Mouse (Mus musculus) brain, adult 2 months (tissue): ENCODE results near the gene Hspa1b.
A peak's percentile ranks its signal among the peaks of the same experiment; 100 is the strongest.
"Not testable (repeated sequence)": the region's sequence is repeated elsewhere in the genome, so short reads cannot be mapped to it uniquely, and the experiment has no call there.

Experiments
- DNase-seq: peaks from one replicate; pipeline ENCODE4 v3.0.0; 2011; ENCODE audit warnings: low read depth, low spot score

Hspa1b gene

DNA sequence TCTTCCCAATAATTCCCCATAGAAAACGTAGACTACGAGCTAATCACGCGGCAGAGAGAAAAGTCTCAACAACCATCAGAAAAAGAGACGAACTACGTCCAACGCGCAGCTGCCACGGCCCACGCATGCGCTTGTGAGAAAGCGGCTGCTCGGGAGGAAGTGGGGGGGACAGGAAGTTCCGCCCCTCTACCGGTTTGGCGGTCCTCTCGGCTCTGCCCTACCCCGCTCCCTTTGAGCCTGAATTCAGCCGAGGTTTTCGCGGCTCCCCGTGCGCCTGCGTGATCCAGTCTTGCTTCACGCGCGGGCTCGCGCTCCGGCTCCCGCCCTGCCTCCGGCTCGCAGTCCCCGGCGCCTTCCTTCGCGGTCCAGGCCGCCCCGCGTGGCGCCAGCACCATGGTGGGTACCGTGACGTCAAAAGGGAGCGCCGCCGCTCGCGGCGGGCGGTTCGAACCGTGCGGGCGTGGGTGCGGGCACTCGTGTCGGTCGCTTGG is 22.7 kb upstream of the Hspa1b start, which contains the start of gene Lsm2:
Gene Lsm2, plus strand, starts transcription at position 173 of the 491 bp plus-strand sequence.
- peak; percentile 98 for DNase-seq

DNA sequence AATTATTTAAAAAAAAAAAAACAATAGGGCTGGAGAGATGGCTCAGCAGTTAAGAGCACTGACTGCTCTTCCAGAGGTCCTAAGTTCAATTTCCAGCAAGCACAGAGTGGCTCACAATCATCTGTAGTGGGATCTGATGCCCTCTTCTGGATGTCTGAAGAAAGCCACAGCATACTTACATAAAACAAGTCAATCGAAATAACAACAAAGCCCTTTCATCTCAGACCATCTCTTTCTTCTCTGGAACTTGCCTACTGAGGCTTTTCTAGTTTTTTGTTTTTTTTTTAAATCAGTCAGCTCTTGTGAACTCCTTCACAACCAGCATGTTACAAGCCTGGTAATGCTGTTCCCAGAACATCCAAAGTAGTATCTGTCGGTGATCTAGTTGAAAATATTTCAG is 21.6 kb upstream of the Hspa1b start:
- DNase-seq, result peak; percentile 91

GRCm38 (mm10) chr17:34979631-34980030 is 20.6 kb upstream of the Hspa1b start:
- no peak for DNase-seq

DNA sequence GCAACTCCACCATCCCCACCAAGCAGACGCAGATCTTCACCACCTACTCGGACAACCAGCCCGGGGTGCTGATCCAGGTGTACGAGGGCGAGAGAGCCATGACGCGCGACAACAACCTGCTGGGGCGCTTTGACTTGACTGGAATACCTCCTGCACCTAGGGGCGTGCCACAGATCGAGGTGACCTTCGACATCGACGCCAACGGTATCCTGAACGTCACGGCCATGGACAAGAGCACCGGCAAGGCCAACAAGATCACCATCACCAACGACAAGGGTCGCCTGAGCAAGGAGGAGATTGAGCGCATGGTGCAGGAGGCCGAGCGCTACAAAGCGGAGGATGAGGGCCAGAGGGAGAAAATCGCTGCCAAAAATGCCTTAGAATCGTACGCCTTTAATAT is 19.2 kb upstream of the Hspa1b start:
- DNase-seq, result no peak

- DNase-seq, result no peak
These were observed 18.0 kb upstream of the Hspa1b start for GRCm38 (mm10) chr17:34977000-34977399.

GRCm38 (mm10) chr17:34975581-34976492 is 16.8 kb upstream of the Hspa1b start:
- no peak for DNase-seq

- peak; percentile 85 for DNase-seq
These were observed 13.2 kb upstream of the Hspa1b start, which contains the start of the genes Hspa1a and Hspa1l for GRCm38 (mm10) chr17:34972069-34972749. Hspa1a (minus strand) TSS chr17:34972156. Hspa1l (plus strand) TSS chr17:34972703.

DNA sequence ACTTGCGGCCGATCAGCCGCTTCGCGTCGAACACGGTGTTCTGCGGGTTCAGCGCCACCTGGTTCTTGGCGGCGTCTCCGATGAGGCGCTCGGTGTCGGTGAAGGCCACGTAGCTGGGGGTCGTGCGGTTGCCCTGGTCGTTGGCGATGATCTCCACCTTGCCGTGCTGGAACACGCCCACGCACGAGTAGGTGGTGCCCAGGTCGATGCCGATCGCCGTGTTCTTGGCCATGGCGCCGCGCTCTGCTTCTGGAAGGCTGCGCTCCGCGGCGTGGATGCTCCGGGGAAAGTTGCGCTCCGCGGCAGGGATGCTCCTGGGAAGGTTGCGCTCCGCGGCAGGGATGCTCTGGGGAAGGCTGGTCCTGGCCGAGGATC is 12.6 kb upstream of the Hspa1b start:
- DNase-seq, result not testable (repeated sequence)

GRCm38 (mm10) chr17:34970850-34971249 is 11.8 kb upstream of the Hspa1b start:
- DNase-seq, result not testable (repeated sequence)

DNA sequence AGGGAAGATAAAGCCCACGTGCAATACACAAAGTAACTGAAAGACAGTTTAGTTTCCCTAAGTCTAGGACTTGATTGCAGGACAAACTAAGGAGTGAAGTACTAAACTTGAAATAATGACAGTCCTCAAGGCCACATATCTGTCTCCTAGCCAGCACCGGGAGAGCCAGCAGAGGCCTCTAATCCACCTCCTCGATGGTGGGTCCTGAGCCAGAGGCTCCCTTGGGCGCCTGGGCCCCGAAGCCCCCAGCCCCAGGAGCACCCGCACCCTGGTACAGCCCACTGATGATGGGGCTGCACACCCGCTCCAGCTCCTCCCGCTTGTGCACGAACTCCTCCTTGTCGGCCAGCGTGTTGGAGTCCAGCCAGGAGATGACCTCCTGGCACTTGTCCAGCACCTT is 10.8 kb upstream of the Hspa1b start, which contains the start of gene Gm20481:
Gene Gm20481, plus strand, starts transcription at position 91 of the 400 bp plus-strand sequence.
- DNase-seq, result not testable (repeated sequence)

DNA sequence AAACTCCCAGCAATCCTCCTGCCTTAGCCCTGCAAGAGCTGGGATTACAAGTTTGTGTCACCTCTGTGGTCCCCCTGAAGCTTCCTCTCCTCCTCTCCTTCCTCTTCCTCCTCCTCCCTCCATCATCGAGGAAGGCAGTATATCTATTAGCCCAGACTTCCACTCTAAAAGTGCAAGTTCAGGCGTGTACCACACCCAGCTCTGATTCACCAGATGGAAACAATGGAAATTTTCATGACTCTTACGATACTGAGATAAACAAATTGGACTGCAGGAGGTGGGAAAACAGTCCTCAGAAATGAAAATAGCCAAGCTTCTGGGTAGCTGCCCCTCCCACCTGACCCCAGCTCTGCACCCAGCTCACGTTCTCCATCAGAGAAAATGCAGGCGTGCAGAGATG is 6.6 kb upstream of the Hspa1b start:
- DNase-seq, result no peak

DNA sequence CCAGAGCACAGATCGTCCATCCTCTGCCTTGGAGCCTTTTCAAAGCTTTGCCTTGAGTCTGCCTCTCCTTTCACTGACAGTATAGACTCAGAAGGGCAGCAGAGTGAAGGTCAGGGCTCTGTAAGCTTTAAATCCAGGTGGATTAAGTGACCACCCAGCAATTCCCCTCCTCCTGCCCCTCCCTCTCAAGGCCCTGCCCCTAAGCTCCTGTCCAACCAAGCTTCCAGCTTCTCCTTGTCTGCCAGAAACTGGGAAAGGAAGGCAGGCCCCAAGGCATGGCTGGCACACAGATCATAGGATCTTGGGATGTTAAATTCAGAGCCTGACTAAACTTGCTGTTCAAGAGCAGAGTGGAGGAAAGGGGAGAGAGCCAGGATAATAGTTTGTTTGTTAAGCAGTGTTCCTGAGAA is 5.6 kb upstream of the Hspa1b start:
- no peak for DNase-seq

GRCm38 (mm10) chr17:34962841-34963240 is 3.8 kb upstream of the Hspa1b start:
- no peak for DNase-seq

DNA sequence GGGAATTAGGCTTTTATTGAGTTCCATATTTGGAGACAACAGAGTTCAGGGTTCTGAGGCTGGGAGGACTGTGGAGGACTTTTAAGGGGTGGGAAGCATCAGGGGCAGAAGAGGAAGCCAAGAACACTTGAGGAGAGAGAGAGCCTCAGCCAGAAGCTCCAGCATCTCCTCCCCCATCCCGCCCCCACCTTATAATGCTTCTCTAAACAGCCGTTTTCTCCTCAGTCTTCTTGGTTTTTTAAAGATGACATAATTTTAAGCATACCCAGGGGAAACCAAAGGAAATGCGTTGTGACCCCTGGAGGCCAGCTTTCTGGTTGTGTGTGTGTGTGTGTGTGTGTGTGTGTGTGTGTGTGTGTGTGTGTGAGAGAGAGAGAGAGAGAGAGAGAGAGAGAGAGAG is 3.1 kb upstream of the Hspa1b start:
- peak; percentile 42 for DNase-seq

DNA sequence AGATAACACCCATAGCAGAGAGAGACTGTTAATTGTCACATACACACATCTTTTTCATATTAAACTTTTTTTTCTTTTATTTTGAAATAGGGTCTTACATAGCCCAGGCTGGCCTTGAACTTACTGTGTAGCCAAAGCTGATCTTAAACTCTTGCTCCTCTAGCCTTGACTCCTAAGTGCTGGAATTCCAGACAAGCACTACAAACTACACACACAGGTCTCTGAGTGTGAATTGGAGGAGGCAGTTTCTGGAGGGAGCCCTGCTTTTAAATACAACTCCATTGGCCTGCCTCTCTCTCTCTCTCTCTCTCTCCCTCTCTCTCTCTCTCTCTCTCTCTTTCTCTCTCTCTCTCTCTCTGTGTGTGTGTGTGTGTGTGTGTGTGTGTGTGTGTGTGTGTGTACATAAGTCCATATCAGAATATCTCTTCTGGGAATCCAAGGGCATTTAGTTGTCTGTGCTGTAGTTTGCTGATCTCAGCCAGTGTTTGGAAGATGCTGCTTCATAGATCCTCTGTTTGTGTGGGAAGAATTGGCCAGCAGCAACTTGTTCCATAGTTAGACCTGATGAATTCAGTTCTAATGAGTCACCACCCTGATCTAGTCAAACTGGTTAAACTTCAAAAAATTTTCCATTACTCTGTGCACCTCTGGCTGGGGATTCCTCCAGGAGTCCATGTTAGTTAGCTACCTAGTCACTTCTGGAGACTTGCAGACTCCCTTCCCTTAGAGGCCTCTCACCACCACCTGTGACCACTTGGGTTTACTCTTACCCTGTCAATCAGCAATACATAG is 1.9 kb upstream of the Hspa1b start:
- peak; percentile 66 for DNase-seq

- no peak for DNase-seq
These were observed 960 bp upstream of the Hspa1b start for GRCm38 (mm10) chr17:34959881-34960515.

GRCm38 (mm10) chr17:34958734-34959129 is 306 bp downstream of the Hspa1b start:
- DNase-seq, result not testable (repeated sequence)

DNA sequence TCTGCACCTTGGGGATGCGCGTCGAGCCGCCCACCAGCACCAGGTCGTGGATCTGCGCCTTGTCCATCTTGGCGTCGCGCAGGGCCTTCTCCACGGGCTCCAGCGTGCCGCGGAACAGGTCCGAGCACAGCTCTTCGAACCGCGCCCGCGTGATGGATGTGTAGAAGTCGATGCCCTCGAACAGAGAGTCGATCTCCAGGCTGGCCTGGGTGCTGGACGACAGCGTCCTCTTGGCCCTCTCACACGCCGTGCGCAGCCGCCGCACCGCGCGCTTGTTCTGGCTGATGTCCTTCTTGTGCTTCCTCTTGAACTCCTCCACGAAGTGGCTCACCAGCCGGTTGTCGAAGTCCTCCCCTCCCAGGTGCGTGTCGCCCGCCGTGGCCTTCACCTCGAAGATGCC is 1.1 kb downstream of the Hspa1b start:
- DNase-seq, result not testable (repeated sequence)

- DNase-seq, result not testable (repeated sequence)
These were observed 1.7 kb downstream of the Hspa1b start for GRCm38 (mm10) chr17:34957291-34957690.

- DNase-seq, result no peak
These were observed 2.7 kb downstream of the Hspa1b start for GRCm38 (mm10) chr17:34956340-34956739.

GRCm38 (mm10) chr17:34955884-34956283 is 3.2 kb downstream of the Hspa1b start:
- no peak for DNase-seq
